Mouse (Mus musculus) thymus, adult 2 months (tissue): Measurements from ENCODE around the gene Ptrhd1.

Source experiments
- CTCF ChIP-seq: fragments of 200-500 bp; IDR thresholded peaks from 2 replicates; pipeline ENCODE4 v1.5.1; 2012; ENCODE audit warnings: mild to moderate bottlenecking, control low read depth, low read length, moderate library complexity, borderline replicate concordance; ENCODE audit not compliant: control insufficient read depth, poor library complexity, insufficient read depth; ENCODE audit errors: extremely low read depth
- POLR2A ChIP-seq: fragments of 200-500 bp; IDR thresholded peaks from 2 replicates; pipeline ENCODE4 v1.6.1; 2012; ENCODE audit warnings: mild to moderate bottlenecking, low read length, control low read depth, moderate library complexity; ENCODE audit not compliant: control insufficient read depth, poor library complexity, insufficient read depth; ENCODE audit errors: extremely low read depth

GRCm38 (mm10) chr12:4212908-4213307 is 20.9 kb upstream of the Ptrhd1 start:
- no peak for TF ChIP-seq CTCF
- TF ChIP-seq POLR2A, result no peak
